Mouse (Mus musculus) cerebellum, adult 11-12 months (tissue): ENCODE measurements at regions not wholly inside any gene's neighbourhood (a gene's known extent, or its start where the extent isn't known, plus 50 kb on each side); places are given as distances from the start of the nearest gene placed in this dataset.

ENCODE experiments used
- DNase-seq: peaks from one replicate; pipeline ENCODE4 v3.0.0; 2022

DNA sequence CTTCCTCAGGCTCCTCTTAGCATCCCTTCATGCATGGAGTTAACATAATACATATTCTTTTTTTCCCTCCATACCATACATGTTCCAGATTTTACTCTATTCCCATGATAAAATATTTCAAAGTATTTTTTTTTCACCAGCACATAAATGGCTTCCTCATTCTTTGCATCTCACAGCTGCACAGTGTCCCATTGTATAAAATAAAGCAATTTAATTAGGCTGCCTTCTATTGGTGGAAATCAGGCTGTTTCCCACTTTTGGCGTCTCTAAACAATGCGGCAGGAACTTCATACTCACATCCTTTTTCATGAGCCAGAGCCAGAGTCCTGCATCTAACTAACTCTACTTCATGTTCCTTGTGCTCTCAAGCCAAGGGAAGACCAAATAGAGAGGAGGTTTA is 54.9 kb upstream of the Akap13 start:
- no peak for DNase-seq

GRCm38 (mm10) chr7:75404955-75405354 is 50.4 kb upstream of the Akap13 start:
- DNase-seq, result no peak
